Mouse (Mus musculus) brain, embryonic 14.5 days (tissue): Measurements from ENCODE around the gene Cldnd1.

Experiments used
- CTCF ChIP-seq: fragments of 200-500 bp; IDR thresholded peaks from 2 replicates; pipeline ENCODE4 v1.5.1; 2012; ENCODE audit warnings: inconsistent platforms, mild to moderate bottlenecking, moderate library complexity, borderline replicate concordance; ENCODE audit not compliant: insufficient read depth, insufficient read length; ENCODE audit errors: extremely low read depth
- POLR2A ChIP-seq: fragments of 200-500 bp; IDR thresholded peaks from 2 replicates; pipeline ENCODE4 v1.6.1; 2012; ENCODE audit warnings: mild to moderate bottlenecking, inconsistent platforms, borderline replicate concordance; ENCODE audit not compliant: poor library complexity, insufficient read depth, insufficient read length, severe bottlenecking; ENCODE audit errors: extremely low read depth

DNA sequence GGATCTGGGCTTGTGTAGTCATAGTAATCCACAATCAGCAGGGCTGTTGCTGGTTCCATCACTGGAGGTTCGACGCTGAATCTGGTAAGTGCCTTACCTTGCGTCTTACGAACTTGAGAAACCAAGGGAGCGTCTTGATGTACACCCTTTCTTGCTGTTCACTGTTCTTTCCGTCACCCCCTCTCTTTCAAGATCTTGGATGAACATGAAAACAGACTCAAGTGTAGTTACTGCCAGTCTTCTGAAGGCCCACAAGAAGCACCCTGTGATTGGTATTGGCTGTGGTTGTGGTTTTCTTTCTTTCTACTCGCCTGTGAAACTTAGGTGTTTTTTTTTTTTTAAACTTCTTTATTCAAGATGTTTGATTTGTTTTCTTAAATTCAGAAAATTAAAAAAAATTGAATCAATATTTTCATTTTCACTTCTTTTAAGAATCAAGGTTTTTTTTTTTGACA is 9.0 kb upstream of the Cldnd1 start, which contains the start of gene Gpr15:
- TF ChIP-seq CTCF (no peak), POLR2A (no peak)
